Mouse (Mus musculus): ENCODE results near the gene Mpp2. TPM values are rescaled to one million over a fixed set of nuclear protein-coding genes. Genes with fewer than 3 reads are reported as not detected.

The Mpp2 gene
- polyA plus RNA-seq, 1 experiment from 2014 or later: 2.2 TPM

DNA sequence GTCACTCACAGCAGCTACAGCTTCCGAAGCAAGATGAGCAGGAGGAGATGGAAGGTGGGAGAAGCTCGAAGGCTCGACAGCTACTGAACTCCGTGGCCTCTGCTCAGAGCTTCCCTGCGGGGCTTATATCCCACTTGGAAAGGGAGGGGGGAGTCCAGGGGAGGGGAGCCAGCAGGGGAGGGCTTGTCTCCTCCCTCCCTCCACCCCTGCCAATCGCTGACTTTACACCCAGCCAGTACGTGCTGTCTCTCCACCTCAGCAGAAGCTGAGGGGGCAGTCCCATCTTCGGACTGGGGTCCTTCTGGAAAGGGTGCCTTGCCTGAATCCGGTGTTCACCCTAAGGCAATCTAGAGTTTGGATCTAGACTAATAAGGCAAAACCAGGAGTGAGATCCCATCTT, 19.4 kb upstream of the Mpp2 start, which contains the start of gene Pyy:
Gene Pyy (minus strand): TSS at position 101 of the 400 bp plus-strand sequence.
- H3K4me3 ChIP-seq (ENCODE audit: low read depth, low read length): 0 out of 2 replicates have a peak within 1 kb of the TSS, but pooled peaks have one; percentile 7
- no peaks in the 10 kb centered on the region for H3K4me1 ChIP-seq (replicated peaks; ENCODE audit: control insufficient read depth, insufficient read depth, low read length)
- H3K4me2 ChIP-seq (replicated peaks; ENCODE audit: low read depth): 0 out of 2 replicates have a peak within 1 kb of the TSS, but pooled peaks have one; percentile 24
- WGBS: 14% methylated on average over 9 of the region's 9 CpGs
- no peak within 1 kb of the TSS for H3K27ac ChIP-seq (ENCODE audit: low read depth, low read length)
- H3K9me3 ChIP-seq (ENCODE audit: control insufficient read depth): no peaks in the 10 kb centered on the region
- H3K27me3 ChIP-seq (replicated peaks; ENCODE audit: control insufficient read depth, insufficient read depth, low read length): peaks cover 56% of the 10 kb centered on the region
- ATAC-seq: no peak
- no peaks in the 10 kb centered on the region for H3K36me3 ChIP-seq (ENCODE audit: control insufficient read depth, insufficient read depth)
- TF ChIP-seq CTCF (IDR thresholded peaks at IDR 0.05; ENCODE audit: low read depth): no peak
- H3K9ac ChIP-seq (ENCODE audit: low read depth, low read length): no peak within 1 kb of the TSS

- H3K4me3 ChIP-seq (ENCODE audit: low read depth, low read length): 0 out of 2 replicates have a peak overlapping the region, but pooled peaks have one; percentile 7
- no peaks in the 10 kb centered on the region for H3K4me1 ChIP-seq (replicated peaks; ENCODE audit: control insufficient read depth, insufficient read depth, low read length)
- no peak overlapping the region for H3K27ac ChIP-seq (ENCODE audit: low read depth, low read length)
- peaks cover 63% of the 10 kb centered on the region for H3K27me3 ChIP-seq (replicated peaks; ENCODE audit: control insufficient read depth, insufficient read depth, low read length)
- H3K36me3 ChIP-seq (ENCODE audit: control insufficient read depth, insufficient read depth): no peaks in the 10 kb centered on the region
- no peaks in the 10 kb centered on the region for H3K9me3 ChIP-seq (ENCODE audit: control insufficient read depth)
- no peak overlapping the region for H3K9ac ChIP-seq (ENCODE audit: low read depth, low read length)
- TF ChIP-seq CTCF (IDR thresholded peaks at IDR 0.05; ENCODE audit: low read depth): no peak
- no peak for ATAC-seq
- WGBS: 2% methylated on average over 20 of the region's 21 CpGs
- H3K4me2 ChIP-seq (replicated peaks; ENCODE audit: low read depth): 0 out of 2 replicates have a peak overlapping the region, but pooled peaks have one; percentile 24
Measured at GRCm38 (mm10) chr11:102106911-102107310, 18.6 kb upstream of the Mpp2 start.

DNA sequence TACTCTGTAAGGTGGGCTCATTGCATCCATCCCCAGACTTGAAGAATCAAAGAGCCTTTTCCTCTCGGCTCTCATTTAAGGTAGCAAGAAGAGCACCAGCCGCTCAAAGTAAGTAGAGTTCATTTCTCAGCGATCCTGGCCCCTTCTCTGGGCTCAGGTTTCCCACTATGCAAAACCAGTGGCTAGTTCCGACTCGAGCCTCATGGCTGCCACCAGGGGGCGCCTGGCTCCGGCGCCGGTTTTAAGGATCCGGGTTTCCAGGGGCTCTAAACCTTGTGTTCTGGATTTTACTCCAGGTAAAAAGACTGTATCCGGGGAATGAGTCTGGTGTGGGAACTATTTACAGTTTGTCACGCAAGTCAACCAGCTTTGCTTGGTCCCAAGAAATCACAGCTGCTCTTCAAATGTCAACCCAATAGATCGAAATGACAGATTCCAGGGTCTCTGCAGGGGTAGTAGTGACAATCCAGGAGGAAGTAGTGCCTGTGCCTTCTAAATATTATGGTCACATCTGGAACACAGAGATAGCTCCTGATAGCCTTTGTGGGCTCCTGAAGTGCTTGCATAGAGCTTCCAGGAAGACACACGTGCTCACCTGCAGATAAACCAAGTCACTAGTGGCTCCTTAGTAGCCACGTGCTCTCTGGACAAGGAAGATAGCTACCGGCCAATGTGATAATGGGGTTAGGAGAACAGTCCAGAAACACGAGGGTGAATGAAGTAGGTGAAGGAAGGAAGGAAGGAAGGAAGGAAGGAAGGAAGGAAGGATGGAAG, 14.4 kb upstream of the Mpp2 start:
- ATAC-seq: no peak
- H3K4me3 ChIP-seq (ENCODE audit: low read depth, low read length): no peak overlapping the region
- 18% methylated on average over 17 of the region's 17 CpGs for WGBS
- H3K4me2 ChIP-seq (replicated peaks; ENCODE audit: low read depth): no peak overlapping the region; the same call in 1 of the 2 replicates
- H3K9ac ChIP-seq (ENCODE audit: low read depth, low read length): no peak overlapping the region
- no peaks in the 10 kb centered on the region for H3K36me3 ChIP-seq (ENCODE audit: control insufficient read depth, insufficient read depth)
- H3K9me3 ChIP-seq (ENCODE audit: control insufficient read depth): no peaks in the 10 kb centered on the region
- peaks cover 48% of the 10 kb centered on the region for H3K27me3 ChIP-seq (replicated peaks; ENCODE audit: control insufficient read depth, insufficient read depth, low read length)
- H3K4me1 ChIP-seq (replicated peaks; ENCODE audit: control insufficient read depth, insufficient read depth, low read length): no peaks in the 10 kb centered on the region
- TF ChIP-seq CTCF (IDR thresholded peaks at IDR 0.05; ENCODE audit: low read depth): peak; percentile 87
- no peak overlapping the region for H3K27ac ChIP-seq (ENCODE audit: low read depth, low read length)

GRCm38 (mm10) chr11:102101219-102101618, 12.9 kb upstream of the Mpp2 start, which contains the start of gene Ppy:
TSS of gene Ppy (minus strand) at chr11:102101319.
- no peaks in the 10 kb centered on the region for H3K36me3 ChIP-seq (ENCODE audit: control insufficient read depth, insufficient read depth)
- ATAC-seq: no peak
- H3K27me3 ChIP-seq (replicated peaks; ENCODE audit: control insufficient read depth, insufficient read depth, low read length): peaks cover 34% of the 10 kb centered on the region
- H3K9me3 ChIP-seq (ENCODE audit: control insufficient read depth): no peaks in the 10 kb centered on the region
- H3K4me2 ChIP-seq (replicated peaks; ENCODE audit: low read depth): no peak within 1 kb of the TSS
- WGBS: 84% methylated on average over 4 of the region's 4 CpGs
- H3K4me3 ChIP-seq (ENCODE audit: low read depth, low read length): no peak within 1 kb of the TSS
- H3K27ac ChIP-seq (ENCODE audit: low read depth, low read length): no peak within 1 kb of the TSS
- no peak within 1 kb of the TSS for H3K9ac ChIP-seq (ENCODE audit: low read depth, low read length)
- H3K4me1 ChIP-seq (replicated peaks; ENCODE audit: control insufficient read depth, insufficient read depth, low read length): no peaks in the 10 kb centered on the region
- TF ChIP-seq CTCF (IDR thresholded peaks at IDR 0.05; ENCODE audit: low read depth): no peak

DNA sequence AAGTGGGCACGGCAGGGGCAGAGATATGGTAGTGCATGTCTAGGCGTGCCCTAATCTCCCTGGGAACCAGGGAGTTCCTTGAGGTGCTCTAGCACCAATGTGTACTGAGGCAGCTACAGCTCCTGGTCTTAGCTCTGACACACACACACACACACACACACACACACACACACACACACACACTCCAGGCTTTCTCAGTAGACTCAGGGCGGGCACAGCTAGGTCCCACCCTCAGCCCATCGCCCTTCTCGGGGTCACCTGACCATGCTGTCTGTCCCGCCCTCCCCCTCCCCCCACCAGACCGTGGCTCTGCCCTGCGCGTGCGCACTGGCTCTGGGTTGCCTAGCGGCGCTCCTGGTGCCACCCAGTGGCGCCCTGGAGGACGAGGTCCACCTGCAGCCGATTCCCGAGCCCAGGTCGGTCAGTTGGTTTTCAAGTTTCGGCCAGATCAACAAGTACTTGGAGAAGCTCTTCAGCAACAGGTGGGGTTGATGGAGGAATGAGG, 8.6 kb upstream of the Mpp2 start:
- H3K27ac ChIP-seq (ENCODE audit: low read depth, low read length): no peak overlapping the region
- TF ChIP-seq CTCF (IDR thresholded peaks at IDR 0.05; ENCODE audit: low read depth): peak; percentile 84

DNA sequence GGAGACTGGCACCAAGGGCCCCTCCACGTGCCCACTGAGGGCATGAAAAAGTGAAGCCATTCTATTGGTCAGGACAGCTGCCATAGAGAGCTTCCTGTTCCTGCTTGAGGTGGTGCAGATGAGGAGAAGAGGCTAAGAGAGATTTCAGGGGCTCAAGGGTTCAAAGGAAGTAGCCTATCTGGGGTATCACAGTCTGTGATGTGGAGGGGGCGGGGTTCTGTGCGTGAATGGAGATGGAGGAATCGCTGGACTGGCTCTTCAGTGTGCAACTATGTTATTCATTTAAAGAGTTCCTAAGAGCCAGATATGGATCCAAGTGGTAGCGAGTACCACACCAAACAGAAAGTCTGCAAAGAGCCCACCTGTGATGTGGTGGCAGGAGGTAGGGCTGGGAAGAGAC, 8.1 kb upstream of the Mpp2 start:
- H3K36me3 ChIP-seq (ENCODE audit: control insufficient read depth, insufficient read depth): no peaks in the 10 kb centered on the region
- no peaks in the 10 kb centered on the region for H3K4me1 ChIP-seq (replicated peaks; ENCODE audit: control insufficient read depth, insufficient read depth, low read length)
- 57% methylated on average over 5 of the region's 5 CpGs for WGBS
- no peaks in the 10 kb centered on the region for H3K9me3 ChIP-seq (ENCODE audit: control insufficient read depth)
- 0 out of 2 replicates have a peak overlapping the region, but pooled peaks have one; percentile 13 for H3K4me3 ChIP-seq (ENCODE audit: low read depth, low read length)
- no peak overlapping the region for H3K27ac ChIP-seq (ENCODE audit: low read depth, low read length)
- peak overlapping the region; percentile 58 for H3K4me2 ChIP-seq (replicated peaks; ENCODE audit: low read depth)
- no peak for TF ChIP-seq CTCF (IDR thresholded peaks at IDR 0.05; ENCODE audit: low read depth)
- no peak for ATAC-seq
- no peak overlapping the region for H3K9ac ChIP-seq (ENCODE audit: low read depth, low read length)
- no peaks in the 10 kb centered on the region for H3K27me3 ChIP-seq (replicated peaks; ENCODE audit: control insufficient read depth, insufficient read depth, low read length)

More for the DNA sequence above, 8.6 kb upstream of the Mpp2 start:
- Histone ChIP-seq H3K4me2 (replicated peaks; ENCODE audit: low read depth) (peak overlapping the region; percentile 58), H3K4me1 (replicated peaks; ENCODE audit: control insufficient read depth, insufficient read depth, low read length) (no peaks in the 10 kb centered on the region), H3K4me3 (ENCODE audit: low read depth, low read length) (peak overlapping the region; percentile 13; the same call in 1 of the 2 replicates), H3K36me3 (ENCODE audit: control insufficient read depth, insufficient read depth) (no peaks in the 10 kb centered on the region), H3K9me3 (ENCODE audit: control insufficient read depth) (no peaks in the 10 kb centered on the region), H3K27me3 (replicated peaks; ENCODE audit: control insufficient read depth, insufficient read depth, low read length) (no peaks in the 10 kb centered on the region), H3K9ac (ENCODE audit: low read depth, low read length) (no peak overlapping the region)
- ATAC-seq: peak; percentile 82
- WGBS: 3% methylated on average over 17 of the region's 18 CpGs
